Mouse (Mus musculus): ENCODE results near the gene Bsg.

DNA sequence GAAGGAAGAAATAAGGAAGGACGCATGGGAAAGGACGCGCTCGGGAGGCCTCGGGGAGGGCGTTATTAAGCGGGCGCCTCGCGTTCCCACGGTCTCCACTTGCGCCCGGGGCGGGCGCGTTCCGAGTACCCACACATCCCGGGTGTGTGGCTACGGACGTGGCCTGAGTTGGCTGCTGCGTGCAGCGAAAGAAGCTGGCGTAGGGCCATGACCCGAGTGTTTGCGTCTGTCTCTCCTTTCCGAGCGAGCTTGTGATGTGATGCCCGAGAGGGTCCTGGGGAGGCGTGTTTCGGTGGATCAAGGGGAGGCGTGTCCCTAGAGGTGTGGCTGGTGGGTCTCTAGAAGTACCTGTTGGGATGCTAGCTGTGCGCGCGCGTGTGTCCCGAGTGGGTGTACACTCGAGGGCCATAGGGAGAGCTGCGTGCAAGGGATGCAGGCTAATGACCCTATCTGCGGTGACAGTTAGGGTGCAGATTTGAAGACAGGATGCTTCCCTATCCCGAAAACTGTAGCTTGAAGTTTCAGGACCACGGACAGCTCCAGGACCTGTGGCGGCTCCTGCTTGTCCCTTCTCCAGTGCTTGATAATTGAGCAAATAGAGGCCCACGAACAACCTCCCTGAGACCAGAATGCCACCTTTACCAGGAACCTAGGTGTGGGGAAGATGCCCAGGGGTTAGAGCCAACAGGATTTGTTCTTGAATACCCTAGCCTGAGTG lies 13.5 kb downstream of the Bsg start:
- TF ChIP-seq GATA1 (IDR thresholded peaks at IDR 0.05; ENCODE audit: low read length): no peak
- no peak for TF ChIP-seq TAL1 (IDR thresholded peaks at IDR 0.05; ENCODE audit: low read length)

Data from erythroblast, embryonic 14.5 days (primary cell).